Mouse (Mus musculus) spleen, adult 2 months (tissue): ENCODE measurements at regions not wholly inside any gene's neighbourhood (a gene's known extent, or its start where the extent isn't known, plus 50 kb on each side); places are given as distances from the start of the nearest gene placed in this dataset.

Source experiments
- CTCF ChIP-seq: fragments of 200-500 bp; IDR thresholded peaks from 2 replicates; pipeline ENCODE4 v1.5.1; 2011; ENCODE audit warnings: mild to moderate bottlenecking, inconsistent platforms; ENCODE audit not compliant: insufficient read depth, insufficient read length, insufficient replicate concordance; ENCODE audit errors: extremely low read depth
- POLR2A ChIP-seq: fragments of 200-500 bp; IDR thresholded peaks from 2 replicates; pipeline ENCODE4 v1.6.1; 2011; ENCODE audit warnings: low read depth, low read length, inconsistent platforms

GRCm38 (mm10) chr11:64204305-64204704, 125.0 kb upstream of the Cox10 start:
- TF ChIP-seq CTCF, result no peak
- no peak for TF ChIP-seq POLR2A
